Mouse (Mus musculus) intestine, postnatal 0 days (tissue): ENCODE data around the gene Sec31b. TPM values are rescaled to one million over a fixed set of nuclear protein-coding genes. Genes with fewer than 3 reads are reported as not detected.

ENCODE experiments used
- ATAC-seq: fragments of 200-750 bp; cut with Nextera tagmentation; 2 replicates; pipeline ENCODE4 v1.8.0; 2017; ENCODE audit warnings: mild to moderate bottlenecking, moderate TSS enrichment, moderate library complexity
- H3K27ac ChIP-seq: fragments of 300-500 bp; sonication (generic); 2 replicates; pipeline ENCODE4 v1.5.1; 2014; ENCODE audit warnings: mild to moderate bottlenecking, low read depth, low read length, moderate library complexity
- H3K27me3 ChIP-seq: fragments of 300-500 bp; sonication (generic); replicated peaks from 2 replicates; pipeline ENCODE4 v1.6.1; 2014; ENCODE audit warnings: low read length, mixed read lengths; ENCODE audit not compliant: control insufficient read depth, insufficient read depth
- H3K36me3 ChIP-seq: fragments of 300-500 bp; sonication (generic); 2 replicates; pipeline ENCODE4 v1.6.1; 2014; ENCODE audit warnings: mild to moderate bottlenecking, moderate library complexity; ENCODE audit not compliant: control insufficient read depth, insufficient read depth
- H3K4me1 ChIP-seq: fragments of 300-500 bp; sonication (generic); replicated peaks from 2 replicates; pipeline ENCODE4 v1.6.1; 2014; ENCODE audit warnings: antibody characterized with exemption, low read length, mixed read lengths; ENCODE audit not compliant: control insufficient read depth, insufficient read depth
- H3K4me2 ChIP-seq: fragments of 300-500 bp; sonication (generic); replicated peaks from 2 replicates; pipeline ENCODE4 v1.6.1; 2014; ENCODE audit warnings: low read depth, mild to moderate bottlenecking, moderate library complexity
- H3K4me3 ChIP-seq: fragments of 300-500 bp; sonication (generic); 2 replicates; pipeline ENCODE4 v1.5.1; 2014; ENCODE audit warnings: low read depth, low read length
- H3K9ac ChIP-seq: fragments of 300-500 bp; sonication (generic); 2 replicates; pipeline ENCODE4 v1.6.1; 2014; ENCODE audit warnings: mild to moderate bottlenecking, low read depth, low read length
- H3K9me3 ChIP-seq: fragments of 300-500 bp; sonication (generic); 2 replicates; pipeline ENCODE4 v1.6.1; 2016; ENCODE audit warnings: mixed run types; ENCODE audit not compliant: control insufficient read depth
- CTCF ChIP-seq: sonication (generic); IDR thresholded peaks from 2 replicates; pipeline ENCODE4 v1.5.1; 2016; ENCODE audit warnings: low read depth, mild to moderate bottlenecking, control low read depth, antibody characterized with exemption, moderate library complexity
- WGBS: fragments of 180-500 bp; shearing (Covaris S2); extraction: QIAGEN DNeasy Blood & Tissue Kit; methylation state at CpG from one replicate; pipeline ENCODE4 v1.1.7; 2014; 5-methylcytosine and 5-hydroxymethylcytosine counted together
- polyA plus RNA-seq: library from polyadenylated mRNA; unstranded; fragments of >200 nt; fragmentation: Nextera tagmentation; extraction: Ambion mirVana; gene quantifications from 2 replicates; pipeline ENCODE4 v1.2.1, GENCODE M21; 2015

The Sec31b gene
- polyA plus RNA-seq, 1 experiment from 2014 or later, result 0.12 TPM

DNA sequence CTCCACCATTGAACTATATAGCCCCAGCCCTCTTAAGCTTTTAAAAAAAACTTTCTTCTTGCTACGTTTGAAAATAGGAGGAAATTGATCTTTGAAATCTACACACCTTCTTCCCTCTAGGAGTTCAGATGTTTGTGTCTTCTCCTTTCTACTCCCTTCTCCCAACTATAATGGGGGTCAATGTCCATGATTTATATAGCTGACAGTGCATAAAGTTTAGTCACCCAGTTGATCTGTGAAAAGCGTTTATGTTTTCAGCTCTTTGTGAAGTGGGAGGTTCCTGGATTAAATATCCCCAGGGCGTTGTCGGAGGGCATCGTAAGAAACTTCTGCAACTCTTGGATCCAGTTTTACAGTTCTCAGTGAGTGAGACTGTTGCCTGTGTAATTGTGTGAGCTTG, 45.4 kb downstream of the Sec31b start:
- no peak overlapping the region for H3K4me2 ChIP-seq
- H3K36me3 ChIP-seq, result no peaks in the 10 kb centered on the region
- H3K4me1 ChIP-seq, result no peaks in the 10 kb centered on the region
- no peak overlapping the region for H3K9ac ChIP-seq
- no peak for ATAC-seq
- no peak overlapping the region for H3K4me3 ChIP-seq
- no peak for TF ChIP-seq CTCF
- H3K27me3 ChIP-seq, result no peaks in the 10 kb centered on the region
- no peaks in the 10 kb centered on the region for H3K9me3 ChIP-seq
- H3K27ac ChIP-seq, result no peak overlapping the region
- 35% methylated on average over 5 of the region's 5 CpGs for WGBS

GRCm38 (mm10) chr19:44498936-44499335, 46.7 kb downstream of the Sec31b start:
- ATAC-seq, result no peak
- Histone ChIP-seq H3K9ac (no peak overlapping the region), H3K4me1 (no peaks in the 10 kb centered on the region), H3K27ac (no peak overlapping the region), H3K4me3 (no peak overlapping the region), H3K27me3 (peaks cover 6% of the 10 kb centered on the region; the same call in 1 of the 2 replicates), H3K4me2 (no peak overlapping the region), H3K9me3 (no peaks in the 10 kb centered on the region), H3K36me3 (no peaks in the 10 kb centered on the region)
- no peak for TF ChIP-seq CTCF
- WGBS, result 44% methylated on average over 6 of the region's 6 CpGs

DNA sequence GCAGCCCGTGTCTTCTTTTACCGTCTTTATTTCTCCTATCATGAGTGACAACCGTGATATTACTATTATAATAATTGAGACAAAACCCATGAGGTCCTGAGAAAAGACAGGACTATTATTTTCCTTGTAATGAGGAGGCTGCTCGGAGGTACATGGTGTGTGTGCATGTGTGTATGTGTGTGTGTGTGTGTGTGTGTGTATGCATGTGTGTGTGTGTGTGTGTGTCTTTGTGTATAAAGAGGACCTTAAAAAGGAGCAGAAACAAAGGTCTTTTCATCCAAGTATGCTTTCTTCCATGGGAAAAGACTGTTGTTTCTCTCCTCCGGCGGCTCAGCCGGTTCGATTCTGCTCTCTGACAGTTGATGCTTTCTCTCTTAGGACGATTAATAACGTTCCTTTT, 48.7 kb downstream of the Sec31b start:
- Histone ChIP-seq H3K4me2 (no peak overlapping the region), H3K9ac (no peak overlapping the region), H3K27me3 (peaks cover 6% of the 10 kb centered on the region; the same call in 1 of the 2 replicates), H3K27ac (no peak overlapping the region), H3K4me1 (no peaks in the 10 kb centered on the region), H3K36me3 (no peaks in the 10 kb centered on the region), H3K9me3 (no peaks in the 10 kb centered on the region), H3K4me3 (no peak overlapping the region)
- 81% methylated on average over 10 of the region's 10 CpGs for WGBS
- no peak for TF ChIP-seq CTCF
- ATAC-seq, result no peak

- WGBS, result 56% methylated on average over 8 of the region's 8 CpGs
- Histone ChIP-seq H3K27me3 (peaks cover 6% of the 10 kb centered on the region; the same call in 1 of the 2 replicates), H3K4me3 (no peak overlapping the region)
Observed at GRCm38 (mm10) chr19:44496511-44496910, 49.2 kb downstream of the Sec31b start.

DNA sequence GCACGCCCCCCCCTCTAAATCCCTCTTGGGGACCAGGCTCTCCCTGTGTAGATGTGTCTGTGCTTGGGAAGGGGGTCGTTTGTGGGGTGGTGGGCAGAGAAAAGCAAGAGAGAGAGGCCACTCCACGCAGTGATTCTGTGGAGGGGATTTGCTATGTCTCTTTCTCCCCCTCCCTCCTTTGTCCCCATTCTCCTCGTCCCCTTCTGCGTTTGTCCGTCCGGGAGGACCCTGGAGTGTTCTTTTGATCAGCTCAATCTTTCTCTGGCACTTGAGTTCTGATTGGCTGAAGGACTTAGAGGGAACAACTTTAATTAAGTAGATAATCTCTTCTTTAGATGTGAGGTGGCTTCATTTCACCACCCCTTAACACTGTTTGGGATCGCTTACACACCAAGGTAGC, 52.5 kb downstream of the Sec31b start, which contains the start of gene Wnt8b:
Gene Wnt8b (plus strand): TSS at position 345 of the 400 bp plus-strand sequence.
- H3K4me3 ChIP-seq, result no peak within 1 kb of the TSS
- no peaks in the 10 kb centered on the region for H3K36me3 ChIP-seq
- H3K27ac ChIP-seq, result no peak within 1 kb of the TSS
- no peak within 1 kb of the TSS for H3K9ac ChIP-seq
- peaks cover 10% of the 10 kb centered on the region; the same call in 1 of the 2 replicates for H3K27me3 ChIP-seq
- ATAC-seq, result no peak
- WGBS, result 49% methylated on average over 8 of the region's 8 CpGs
- H3K4me2 ChIP-seq, result no peak within 1 kb of the TSS
- H3K4me1 ChIP-seq, result no peaks in the 10 kb centered on the region
- no peak for TF ChIP-seq CTCF
- no peaks in the 10 kb centered on the region for H3K9me3 ChIP-seq

More at GRCm38 (mm10) chr19:44496511-44496910, 49.2 kb downstream of the Sec31b start:
- ATAC-seq, result no peak
- no peak overlapping the region for H3K9ac ChIP-seq
- no peak overlapping the region for H3K27ac ChIP-seq
- H3K4me1 ChIP-seq, result no peaks in the 10 kb centered on the region
- no peak for TF ChIP-seq CTCF
- no peak overlapping the region for H3K4me2 ChIP-seq
- H3K36me3 ChIP-seq, result no peaks in the 10 kb centered on the region
- H3K9me3 ChIP-seq, result no peaks in the 10 kb centered on the region

GRCm38 (mm10) chr19:44487266-44487665, 58.4 kb downstream of the Sec31b start:
- Histone ChIP-seq H3K9me3 (no peaks in the 10 kb centered on the region), H3K4me1 (no peaks in the 10 kb centered on the region), H3K27ac (no peak overlapping the region), H3K9ac (no peak overlapping the region), H3K36me3 (no peaks in the 10 kb centered on the region), H3K4me3 (no peak overlapping the region), H3K27me3 (peaks cover 4% of the 10 kb centered on the region; the same call in 1 of the 2 replicates), H3K4me2 (no peak overlapping the region)
- 0 out of 2 replicates have a peak, but pooled peaks have one; percentile 36 for ATAC-seq
- TF ChIP-seq CTCF, result peak; percentile 85
- 18% methylated on average over 8 of the region's 8 CpGs for WGBS

- H3K4me3 ChIP-seq, result no peak overlapping the region
- no peaks in the 10 kb centered on the region for H3K4me1 ChIP-seq
- ATAC-seq, result no peak
- no peak overlapping the region for H3K27ac ChIP-seq
- H3K9ac ChIP-seq, result no peak overlapping the region
- no peak overlapping the region for H3K4me2 ChIP-seq
- H3K9me3 ChIP-seq, result no peaks in the 10 kb centered on the region
- WGBS, result 50% methylated on average over 3 of the region's 3 CpGs
- TF ChIP-seq CTCF, result peak; percentile 57
- 0 out of 2 replicates have a peak, but pooled peaks cover 5% of the 10 kb centered on the region for H3K27me3 ChIP-seq
- no peaks in the 10 kb centered on the region for H3K36me3 ChIP-seq
Observed at GRCm38 (mm10) chr19:44476541-44476940, 69.1 kb downstream of the Sec31b start.
